Mouse (Mus musculus) kidney, adult 2 months (tissue): ENCODE measurements around the gene Rgl2. TPM values are rescaled to one million over a fixed set of nuclear protein-coding genes. Genes with fewer than 3 reads are reported as not detected.
"Not testable (repeated sequence)": the region's sequence is repeated elsewhere in the genome, so short reads cannot be mapped to it uniquely, and the experiment has no call there.

Experiments used
- DNase-seq: peaks from one replicate; pipeline ENCODE4 v3.0.0; 2021
- H3K27ac ChIP-seq: fragments of 200-500 bp; 2 replicates; pipeline ENCODE4 v1.5.1; 2012; ENCODE audit warnings: low read depth, low read length, control low read depth, inconsistent platforms; ENCODE audit not compliant: insufficient read depth
- H3K27me3 ChIP-seq: fragments of 200-500 bp; replicated peaks from 2 replicates; pipeline ENCODE4 v1.6.1; 2012; ENCODE audit warnings: mild to moderate bottlenecking, moderate library complexity, low read length, inconsistent platforms; ENCODE audit not compliant: control insufficient read depth, insufficient read depth
- H3K36me3 ChIP-seq: fragments of 200-500 bp; 2 replicates; pipeline ENCODE4 v1.6.1; 2012; ENCODE audit warnings: mild to moderate bottlenecking, moderate library complexity, low read length, inconsistent platforms; ENCODE audit not compliant: control insufficient read depth, insufficient read depth
- H3K4me1 ChIP-seq: fragments of 200-500 bp; 2 replicates; pipeline ENCODE4 v1.6.1; 2011; ENCODE audit warnings: low read length; ENCODE audit not compliant: control insufficient read depth, insufficient read depth
- H3K4me3 ChIP-seq: fragments of 200-500 bp; 2 replicates; pipeline ENCODE4 v1.5.1; 2011; ENCODE audit warnings: mild to moderate bottlenecking, low read depth, low read length, control low read depth; ENCODE audit not compliant: insufficient read depth
- CTCF ChIP-seq: fragments of 200-500 bp; conservative IDR thresholded peaks from 2 replicates; pipeline ENCODE4 v1.5.1; 2011; ENCODE audit warnings: low read depth, mild to moderate bottlenecking, control low read depth, low read length, moderate library complexity, mixed read lengths; ENCODE audit not compliant: insufficient read depth, insufficient read length
- POLR2A ChIP-seq: fragments of 200-500 bp; IDR thresholded peaks from one replicate; pipeline ENCODE4 v1.6.1; 2011; ENCODE audit warnings: low read depth, low read length, control low read depth
- WGBS: fragments of 180-500 bp; shearing (Covaris S2); methylation state at CpG from one replicate; pipeline ENCODE4 v1.1.7; 2018; 5-methylcytosine and 5-hydroxymethylcytosine counted together
- polyA plus RNA-seq: library from polyadenylated mRNA; depleted of rRNA; stranded (reverse); fragments of >200 nt; gene quantifications from 2 replicates; pipeline ENCODE4 v1.2.3, GENCODE M21; 2012

Rgl2 gene
- polyA plus RNA-seq, 1 experiment, result 61.8 TPM

DNA sequence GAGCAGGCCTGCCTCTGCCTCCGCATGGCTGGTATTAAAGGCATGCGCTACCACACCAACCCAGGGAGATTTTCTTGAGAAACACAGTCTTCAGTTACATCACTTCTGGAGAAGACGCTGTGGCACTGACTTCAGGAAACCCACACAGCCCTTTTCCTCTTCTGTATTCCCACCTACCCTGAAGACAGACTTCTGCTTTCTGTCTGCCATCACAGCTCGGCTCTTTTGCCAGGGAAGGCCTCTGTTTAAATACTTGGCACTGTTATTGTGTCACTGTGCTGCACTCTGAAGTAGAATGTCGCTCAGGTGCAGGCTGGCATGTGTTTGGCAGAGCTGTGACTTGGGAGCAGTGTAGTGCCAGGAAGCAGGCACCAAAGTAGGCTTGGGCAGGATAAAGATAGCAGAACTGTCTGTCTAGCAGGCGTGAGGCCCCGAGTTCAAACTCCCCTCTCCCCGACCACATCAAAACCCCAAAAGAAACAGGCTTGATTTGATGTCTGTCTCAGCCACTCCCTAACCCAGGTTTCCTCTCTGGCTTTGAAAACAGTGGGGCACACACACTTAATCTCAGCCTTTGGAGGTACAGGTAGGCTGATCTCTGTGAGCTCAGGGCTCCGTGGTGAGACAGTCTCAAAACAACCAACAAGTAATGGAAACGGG lies 18.2 kb downstream of the Rgl2 start:
- Histone ChIP-seq H3K27me3 (no peaks in the 10 kb centered on the region), H3K4me1 (peaks cover under 1% of the 10 kb centered on the region; the same call in 1 of the 2 replicates), H3K27ac (no peak overlapping the region), H3K36me3 (no peaks in the 10 kb centered on the region), H3K4me3 (no peak overlapping the region)
- DNase-seq, result no peak
- TF ChIP-seq POLR2A (no peak), CTCF (no peak)
- WGBS, result 86% methylated on average over 10 of the region's 10 CpGs

DNA sequence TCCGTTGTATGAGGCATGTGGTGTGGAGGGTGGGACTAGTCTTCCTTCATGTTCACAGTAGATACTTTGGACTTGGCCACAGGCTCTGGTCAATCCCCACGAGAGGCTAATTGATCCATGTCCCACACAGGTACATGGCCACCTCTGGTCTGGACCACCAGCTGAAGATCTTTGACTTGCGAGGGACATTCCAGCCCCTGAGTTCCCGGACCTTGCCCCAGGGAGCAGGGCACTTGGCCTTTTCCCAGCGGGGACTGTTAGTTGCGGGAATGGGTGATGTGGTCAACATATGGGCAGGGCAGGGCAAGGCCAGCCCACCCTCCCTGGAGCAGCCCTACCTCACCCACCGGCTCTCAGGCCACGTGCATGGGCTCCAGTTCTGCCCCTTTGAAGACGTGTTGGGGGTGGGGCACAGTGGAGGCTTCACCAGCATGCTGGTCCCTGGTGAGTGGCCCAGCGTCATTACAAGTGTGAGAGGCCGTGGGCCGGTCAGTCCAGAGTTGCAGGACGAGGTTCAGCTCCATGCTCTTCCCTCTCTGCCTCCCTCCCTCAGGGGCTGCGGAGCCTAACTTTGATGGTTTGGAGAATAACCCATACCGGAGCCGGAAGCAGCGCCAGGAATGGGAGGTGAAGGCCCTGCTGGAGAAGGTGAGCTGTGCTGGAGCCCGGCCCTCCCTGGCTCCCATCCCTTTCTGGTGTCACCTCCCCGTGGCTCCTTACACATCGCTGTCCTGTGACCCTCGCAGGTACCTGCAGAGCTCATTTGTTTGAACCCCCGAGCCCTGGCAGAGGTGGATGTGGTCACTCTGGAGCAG lies 19.0 kb downstream of the Rgl2 start:
- Histone ChIP-seq H3K4me3 (no peak overlapping the region), H3K4me1 (peaks cover 5% of the 10 kb centered on the region; the same call in 1 of the 2 replicates), H3K36me3 (no peaks in the 10 kb centered on the region), H3K27ac (no peak overlapping the region), H3K27me3 (no peaks in the 10 kb centered on the region)
- WGBS, result 72% methylated on average over 22 of the region's 22 CpGs
- no peak for TF ChIP-seq POLR2A
- TF ChIP-seq CTCF, result no peak
- DNase-seq, result no peak

DNA sequence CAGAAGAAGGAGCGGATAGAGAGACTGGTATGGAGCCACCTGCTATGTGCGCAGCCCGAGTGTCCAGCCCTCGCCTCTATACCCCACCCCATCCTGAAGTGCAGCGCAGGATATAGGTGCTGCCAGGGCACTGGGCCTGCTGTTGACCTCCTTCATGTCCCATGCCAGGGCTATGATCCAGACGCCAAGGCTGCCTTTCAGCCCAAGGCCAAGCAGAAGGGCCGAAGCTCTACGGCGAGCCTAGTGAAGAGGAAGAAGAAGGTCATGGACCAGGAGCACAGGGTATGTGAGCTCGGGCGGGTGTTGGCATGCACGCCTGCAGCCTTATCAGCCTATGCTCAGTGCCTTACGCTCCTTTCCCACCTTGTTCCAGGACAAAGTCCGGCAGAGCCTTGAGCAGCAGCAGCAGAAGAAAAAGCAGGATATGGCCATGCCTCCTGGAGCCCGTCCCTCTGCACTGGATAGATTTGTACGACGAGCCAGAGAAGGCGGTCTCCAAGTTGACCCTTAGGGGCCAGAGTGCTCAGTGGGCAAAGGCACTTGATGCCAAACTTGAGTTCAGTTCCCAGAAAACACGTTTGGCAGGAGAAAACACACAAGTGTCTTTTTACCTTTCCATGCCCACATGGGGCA lies 19.7 kb downstream of the Rgl2 start:
- TF ChIP-seq CTCF, result no peak
- no peak for TF ChIP-seq POLR2A
- Histone ChIP-seq H3K27me3 (no peaks in the 10 kb centered on the region), H3K4me3 (no peak overlapping the region), H3K36me3 (no peaks in the 10 kb centered on the region), H3K4me1 (peaks cover 5% of the 10 kb centered on the region; the same call in 1 of the 2 replicates), H3K27ac (no peak overlapping the region)
- 73% methylated on average over 19 of the region's 19 CpGs for WGBS
- DNase-seq, result no peak

DNA sequence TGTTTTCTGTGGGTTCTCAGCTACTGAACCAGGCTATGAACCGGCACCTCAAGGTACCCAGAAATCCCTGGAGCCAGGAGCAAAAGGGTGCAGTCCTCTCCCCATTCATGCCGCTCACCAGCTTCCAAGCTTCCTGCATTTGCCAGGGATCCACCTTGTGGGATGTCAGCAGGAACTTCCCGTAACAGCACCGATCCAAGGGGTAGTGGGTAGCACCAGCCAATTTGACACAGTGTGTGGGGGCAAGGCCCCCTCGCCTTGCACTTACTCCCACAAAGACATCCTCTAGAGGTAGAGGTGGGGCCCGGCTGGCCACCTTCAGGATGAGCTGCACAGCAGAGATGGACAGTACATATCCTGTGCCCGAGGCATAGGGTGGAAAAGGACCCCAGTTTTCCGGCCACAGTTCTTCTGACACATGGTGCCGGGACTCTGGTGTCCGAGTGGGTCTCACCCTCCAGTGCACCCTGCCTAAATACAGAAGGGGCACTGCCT lies 20.8 kb downstream of the Rgl2 start:
- no peak overlapping the region for H3K4me3 ChIP-seq
- DNase-seq, result no peak

DNA sequence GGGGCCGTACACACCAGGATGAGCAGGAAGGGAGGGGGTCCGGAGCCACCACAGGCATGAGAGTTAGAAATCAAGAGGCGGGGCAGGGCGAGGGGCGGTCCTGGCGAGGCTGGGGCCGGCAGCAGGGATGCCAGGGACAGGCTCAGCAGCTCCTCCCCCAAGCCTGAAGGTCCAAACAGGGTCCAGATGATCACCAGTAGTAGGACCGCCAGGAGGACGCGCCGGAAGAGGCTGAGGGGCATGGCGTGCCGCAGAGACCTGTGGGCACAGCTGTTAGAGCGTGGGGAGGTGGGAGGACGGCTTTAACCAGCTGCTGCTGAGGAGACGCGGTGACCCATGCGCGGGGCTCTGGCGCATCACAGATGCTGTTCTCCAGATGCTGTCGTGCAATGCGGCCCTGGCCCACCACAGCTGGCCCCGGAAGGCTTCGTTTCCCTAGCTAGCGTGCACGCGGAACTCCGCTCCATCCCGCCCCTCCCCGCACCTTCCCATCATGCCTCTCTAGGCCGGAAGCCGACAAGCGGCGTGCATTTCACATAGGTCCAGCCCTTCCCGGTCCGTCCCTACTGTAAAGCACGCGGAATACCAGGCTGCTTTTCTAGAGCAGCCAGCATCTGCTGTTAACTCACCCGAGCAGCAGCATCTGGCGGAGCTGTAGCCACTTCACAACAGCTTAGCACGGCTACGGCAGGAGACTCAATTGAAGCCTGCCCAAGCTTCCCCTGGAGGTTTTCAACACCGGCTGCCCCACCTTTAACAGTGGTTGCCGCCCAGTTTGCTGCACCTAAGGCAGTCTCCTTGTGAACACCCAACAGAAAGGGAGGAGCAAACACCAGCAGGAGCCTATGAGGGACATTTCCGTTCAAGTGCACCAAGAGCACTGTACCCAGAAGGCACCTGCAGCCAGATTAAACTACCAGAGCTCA lies 21.9 kb downstream of the Rgl2 start, which contains the start of gene B3galt4:
TSS of gene B3galt4 (minus strand) at position 468 of the 926 bp plus-strand sequence.
- Histone ChIP-seq H3K4me3 (peak within 1 kb of the TSS; percentile 62), H3K4me1 (peaks cover 13% of the 10 kb centered on the region; the same call in 1 of the 2 replicates), H3K27me3 (no peaks in the 10 kb centered on the region), H3K27ac (peak within 1 kb of the TSS; percentile 30; the same call in 1 of the 2 replicates), H3K36me3 (no peaks in the 10 kb centered on the region)
- DNase-seq, result peak; percentile 76
- no peak for TF ChIP-seq CTCF
- peak; percentile 65 for TF ChIP-seq POLR2A
- WGBS, result 2% methylated on average over 45 of the region's 45 CpGs

More for the DNA sequence above, 20.8 kb downstream of the Rgl2 start:
- H3K36me3 ChIP-seq, result no peaks in the 10 kb centered on the region
- WGBS, result 74% methylated on average over 10 of the region's 10 CpGs
- H3K27me3 ChIP-seq, result no peaks in the 10 kb centered on the region
- H3K4me1 ChIP-seq, result peaks cover 12% of the 10 kb centered on the region; the same call in 1 of the 2 replicates
- no peak for TF ChIP-seq POLR2A
- no peak for TF ChIP-seq CTCF
- no peak overlapping the region for H3K27ac ChIP-seq

DNA sequence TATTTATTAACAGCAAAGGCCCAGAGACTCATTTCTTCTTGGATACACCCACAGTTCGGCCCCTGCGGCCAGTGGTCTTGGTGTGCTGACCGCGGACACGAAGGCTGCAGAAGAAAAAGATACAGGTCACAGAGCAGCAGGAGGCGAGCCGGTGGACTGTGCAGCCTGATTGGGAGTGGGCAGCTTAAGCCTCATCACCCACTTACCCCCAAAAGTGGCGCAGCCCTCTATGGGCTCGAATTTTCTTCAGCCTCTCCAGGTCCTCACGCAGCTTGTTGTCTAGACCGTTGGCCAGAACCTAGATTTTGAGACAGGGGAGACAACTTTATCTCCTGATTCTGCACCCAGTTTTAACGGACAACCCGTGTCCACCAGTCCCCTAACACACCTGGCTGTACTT lies 22.7 kb downstream of the Rgl2 start:
- not testable (repeated sequence) for H3K36me3 ChIP-seq, H3K4me3 ChIP-seq, DNase-seq, H3K27ac ChIP-seq, H3K27me3 ChIP-seq
- peaks cover 16% of the 10 kb centered on the region; the same call in 1 of the 2 replicates for H3K4me1 ChIP-seq
- WGBS, result 70% methylated on average over 13 of the region's 13 CpGs
